Mouse (Mus musculus) forebrain, postnatal 0 days (tissue): ENCODE data around the gene Efnb3. TPM values are rescaled to one million over a fixed set of nuclear protein-coding genes. Genes with fewer than 3 reads are reported as not detected.

ENCODE experiments used
- ATAC-seq: fragments of 200-750 bp; cut with Nextera tagmentation; 2 replicates; pipeline ENCODE4 v1.8.0; 2017; ENCODE audit warnings: mild to moderate bottlenecking, moderate library complexity
- DNase-seq: peaks from one replicate; pipeline ENCODE4 v3.0.0-alpha.2; 2015
- H3K27ac ChIP-seq: fragments of 300-500 bp; sonication (generic); 2 replicates; pipeline ENCODE4 v1.5.1; 2014; ENCODE audit warnings: low read depth, mild to moderate bottlenecking, antibody characterized with exemption, low read length, moderate library complexity, mixed read lengths
- H3K27me3 ChIP-seq: fragments of 300-500 bp; sonication (generic); 2 replicates; pipeline ENCODE4 v1.6.1; 2014; ENCODE audit warnings: mild to moderate bottlenecking, low read length, mixed read lengths; ENCODE audit not compliant: insufficient read depth
- H3K36me3 ChIP-seq: fragments of 300-500 bp; sonication (generic); 2 replicates; pipeline ENCODE4 v1.6.1; 2014; ENCODE audit warnings: mild to moderate bottlenecking, moderate library complexity; ENCODE audit not compliant: insufficient read depth
- H3K4me1 ChIP-seq: fragments of 300-500 bp; sonication (generic); 2 replicates; pipeline ENCODE4 v1.6.1; 2014; ENCODE audit warnings: antibody characterized with exemption; ENCODE audit not compliant: insufficient read depth
- H3K4me2 ChIP-seq: fragments of 300-500 bp; sonication (generic); 2 replicates; pipeline ENCODE4 v1.6.1; 2014; ENCODE audit warnings: low read depth, mild to moderate bottlenecking, moderate library complexity
- H3K4me3 ChIP-seq: fragments of 300-500 bp; sonication (generic); 2 replicates; pipeline ENCODE4 v1.5.1; 2014; ENCODE audit warnings: low read depth, low read length, mixed read lengths
- H3K9ac ChIP-seq: fragments of 300-500 bp; sonication (generic); 2 replicates; pipeline ENCODE4 v1.6.1; 2014; ENCODE audit warnings: mild to moderate bottlenecking
- H3K9me3 ChIP-seq: fragments of 300-500 bp; sonication (generic); 2 replicates; pipeline ENCODE4 v1.6.1; 2016; ENCODE audit warnings: low read length
- CTCF ChIP-seq: sonication (generic); IDR thresholded peaks from 2 replicates; pipeline ENCODE4 v1.5.1; 2016; ENCODE audit warnings: antibody characterized with exemption, control low read depth, low read depth
- WGBS: fragments of 180-500 bp; shearing (Covaris S2); extraction: QIAGEN DNeasy Blood & Tissue Kit; methylation state at CpG from one replicate; pipeline ENCODE4 v1.1.7; 2014; 5-methylcytosine and 5-hydroxymethylcytosine counted together
- microRNA-seq, 2 experiments: library from miRNA; unstranded; fragments of <30 nt; microRNA quantifications; one replicate each; pipeline ENCODE4; 2016
- polyA plus RNA-seq: library from polyadenylated mRNA; unstranded; fragments of >200 nt; fragmentation: Nextera tagmentation; extraction: Ambion mirVana; gene quantifications from 2 replicates; pipeline ENCODE4 v1.2.1, GENCODE M21; 2015
- total RNA-seq: library from RNA; depleted of rRNA; stranded (reverse); fragments of >200 nt; gene quantifications from 2 replicates; pipeline ENCODE4 v1.2.3, GENCODE M21; 2014; rRNA removed

Efnb3 gene
- total and polyA plus RNA-seq, 2 experiments from 2014 or later = 171 to 184 TPM

GRCm38 (mm10) chr11:69516661-69517060, 43.3 kb downstream of the Efnb3 start:
- DNase-seq (no peak), ATAC-seq (no peak)
- H3K4me3 ChIP-seq = no peak overlapping the region
- WGBS = 66% methylated on average over 3 of the region's 3 CpGs
- H3K36me3 ChIP-seq = no peaks in the 10 kb centered on the region
- H3K27ac ChIP-seq = no peak overlapping the region
- H3K9me3 ChIP-seq = no peaks in the 10 kb centered on the region
- H3K9ac ChIP-seq = no peak overlapping the region
- H3K4me2 ChIP-seq = no peak overlapping the region
- no peaks in the 10 kb centered on the region for H3K4me1 ChIP-seq
- H3K27me3 ChIP-seq = no peaks in the 10 kb centered on the region
- TF ChIP-seq CTCF = no peak

DNA sequence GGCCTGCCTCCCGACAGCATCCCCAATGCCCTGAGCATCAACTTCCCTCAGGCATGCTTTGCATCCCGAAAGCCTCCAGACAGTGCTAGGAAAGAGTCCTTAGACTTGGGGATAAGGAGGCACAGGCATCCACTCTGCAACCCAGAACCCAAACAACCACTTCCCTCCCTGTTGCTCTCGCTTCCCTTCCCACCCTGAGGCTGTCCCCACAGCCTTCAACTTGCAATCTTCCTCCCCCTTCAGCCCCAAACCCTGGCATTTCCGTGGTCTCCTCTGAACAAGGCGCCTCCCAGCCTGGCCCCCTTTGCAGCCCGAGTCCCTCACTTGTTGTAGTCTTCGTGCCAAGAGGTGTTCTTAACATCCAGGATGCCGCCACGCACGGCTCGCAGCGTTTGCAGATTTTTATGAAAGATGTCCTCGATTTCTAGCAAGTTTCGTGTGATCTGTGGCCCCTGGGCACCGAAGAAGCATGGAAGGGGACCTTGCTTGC, 43.8 kb downstream of the Efnb3 start:
- ATAC-seq = no peak
- TF ChIP-seq CTCF = no peak
- no peaks in the 10 kb centered on the region for H3K9me3 ChIP-seq
- no peaks in the 10 kb centered on the region for H3K4me1 ChIP-seq
- no peak overlapping the region for H3K9ac ChIP-seq
- WGBS = 72% methylated on average over 15 of the region's 15 CpGs
- no peak overlapping the region for H3K4me2 ChIP-seq
- DNase-seq = no peak
- H3K4me3 ChIP-seq = no peak overlapping the region
- H3K27ac ChIP-seq = no peak overlapping the region
- no peaks in the 10 kb centered on the region for H3K36me3 ChIP-seq
- no peaks in the 10 kb centered on the region for H3K27me3 ChIP-seq

DNA sequence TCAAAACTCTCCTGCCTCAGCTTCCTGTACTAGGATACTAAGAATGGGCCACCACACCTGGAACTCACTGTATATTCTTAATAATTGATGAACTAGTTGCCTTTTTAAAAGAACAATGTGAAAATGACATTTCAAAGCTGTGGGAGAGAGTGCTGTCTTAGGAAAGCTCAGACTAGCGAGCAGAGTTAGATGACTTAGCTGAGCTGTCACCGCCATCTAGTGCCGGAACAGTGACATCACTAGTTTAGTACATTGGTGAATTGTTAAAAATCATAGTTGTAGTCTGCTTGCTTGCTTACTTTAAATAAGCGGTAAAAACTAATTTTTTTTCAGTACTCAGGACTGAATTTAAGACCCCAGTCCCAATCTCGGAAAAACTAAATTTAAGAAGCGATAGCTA, 46.2 kb downstream of the Efnb3 start:
- DNase-seq = peak; percentile 84
- 12% methylated on average over 6 of the region's 6 CpGs for WGBS
- Histone ChIP-seq H3K4me3 (no peak overlapping the region), H3K27me3 (no peaks in the 10 kb centered on the region), H3K4me1 (no peaks in the 10 kb centered on the region), H3K4me2 (no peak overlapping the region), H3K9ac (no peak overlapping the region), H3K36me3 (no peaks in the 10 kb centered on the region), H3K9me3 (no peaks in the 10 kb centered on the region), H3K27ac (no peak overlapping the region)
- peak; percentile 85 for TF ChIP-seq CTCF
- peak; percentile 90 for ATAC-seq

DNA sequence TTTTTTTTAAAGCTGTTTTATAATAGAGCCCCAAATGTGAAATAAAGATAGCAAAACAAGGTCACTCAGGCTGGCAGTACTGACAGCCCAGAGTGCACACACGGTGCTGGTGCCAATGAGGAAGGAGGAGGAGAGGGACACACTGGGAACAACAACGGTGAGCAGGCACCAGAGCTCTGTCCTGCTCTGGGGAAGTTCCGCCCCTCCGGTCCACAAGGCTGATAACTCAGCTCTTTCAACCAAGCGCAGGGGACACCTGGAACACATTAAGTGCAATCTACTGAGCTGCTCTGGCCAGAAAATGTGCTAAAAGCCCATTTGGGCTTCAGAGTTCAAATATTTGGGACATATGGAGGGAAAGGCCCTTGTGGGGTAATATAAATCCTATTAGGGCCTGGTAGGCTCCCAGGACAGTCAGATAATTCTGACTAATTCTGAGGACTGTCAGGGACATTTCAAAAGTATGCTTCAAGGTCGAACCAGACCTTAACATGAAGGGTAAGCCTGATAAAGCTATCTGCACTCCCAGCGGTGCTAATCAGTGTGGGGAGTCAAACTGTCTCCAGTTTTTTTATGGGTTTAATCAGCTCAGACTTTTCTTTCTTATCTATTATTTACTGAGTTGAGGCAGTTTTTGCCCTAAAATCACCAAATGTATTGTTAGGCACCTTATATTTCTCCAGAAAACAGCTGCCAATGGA, 49.1 kb downstream of the Efnb3 start:
- no peaks in the 10 kb centered on the region for H3K9me3 ChIP-seq
- 66% methylated on average over 7 of the region's 7 CpGs for WGBS
- no peak overlapping the region for H3K4me3 ChIP-seq
- H3K27ac ChIP-seq = no peak overlapping the region
- ATAC-seq (no peak), DNase-seq (no peak)
- no peak overlapping the region for H3K9ac ChIP-seq
- H3K4me2 ChIP-seq = no peak overlapping the region
- H3K27me3 ChIP-seq = no peaks in the 10 kb centered on the region
- TF ChIP-seq CTCF = no peak
- H3K4me1 ChIP-seq = no peaks in the 10 kb centered on the region
- no peaks in the 10 kb centered on the region for H3K36me3 ChIP-seq

Small RNAs within 50 kb of the gene (microRNA-seq; reads per million reads assigned to microRNA genes)
- 0 reads per million in 2 experiments for gene Gm27493

Other genes starting within 250 kb of the Efnb3 start
- 20.5 and 35.7 TPM in 2 replicates for gene Cntrob, start 236.4 kb downstream of the Efnb3 start, total RNA-seq
- 12.1 and 13.0 TPM in 2 replicates for gene Cntrob, start 236.4 kb downstream of the Efnb3 start, polyA plus RNA-seq
- gene Trappc1, start 236.2 kb downstream of the Efnb3 start, total RNA-seq = 124 and 133 TPM in 2 replicates
- gene Trappc1, start 236.2 kb downstream of the Efnb3 start, polyA plus RNA-seq = 149 and 178 TPM in 2 replicates
- gene Kcnab3, start 233.9 kb downstream of the Efnb3 start, total RNA-seq = 5.5 and 5.8 TPM in 2 replicates
- gene Kcnab3, start 233.9 kb downstream of the Efnb3 start, polyA plus RNA-seq = 4.2 and 4.4 TPM in 2 replicates
- 190 and 225 TPM in 2 replicates for gene Rnf227, start 219.7 kb downstream of the Efnb3 start, total RNA-seq
- 200 and 231 TPM in 2 replicates for gene Rnf227, start 219.7 kb downstream of the Efnb3 start, polyA plus RNA-seq
- 356 and 381 TPM in 2 replicates for gene Chd3, start 190.8 kb downstream of the Efnb3 start, total RNA-seq
- 55.3 and 74.7 TPM in 2 replicates for gene Chd3, start 190.8 kb downstream of the Efnb3 start, polyA plus RNA-seq
- 47.7 and 59.2 TPM in 2 replicates for gene Naa38, start 164.7 kb downstream of the Efnb3 start, total RNA-seq
- 125 and 141 TPM in 2 replicates for gene Naa38, start 164.7 kb downstream of the Efnb3 start, polyA plus RNA-seq
- 21.1 and 28.9 TPM in 2 replicates for gene Cyb5d1, start 164.6 kb downstream of the Efnb3 start, total RNA-seq
- 17.0 and 24.2 TPM in 2 replicates for gene Cyb5d1, start 164.6 kb downstream of the Efnb3 start, polyA plus RNA-seq
- gene Tmem88, start 162.0 kb downstream of the Efnb3 start, total RNA-seq = 2.0 and 2.4 TPM in 2 replicates
- gene Tmem88, start 162.0 kb downstream of the Efnb3 start, polyA plus RNA-seq = 6.8 and 7.7 TPM in 2 replicates
- gene Kdm6b, start 146.5 kb downstream of the Efnb3 start, total RNA-seq = 10.2 and 15.0 TPM in 2 replicates
- 18.1 and 30.2 TPM in 2 replicates for gene Kdm6b, start 146.5 kb downstream of the Efnb3 start, polyA plus RNA-seq
- gene Dnah2, start 11.1 kb downstream of the Efnb3 start, total RNA-seq = 9.5 and 12.3 TPM in 2 replicates
- 1.8 and 3.0 TPM in 2 replicates for gene Dnah2, start 11.1 kb downstream of the Efnb3 start, polyA plus RNA-seq
- gene Wrap53, start 20.1 kb upstream of the Efnb3 start, total RNA-seq = 10.5 and 13.1 TPM in 2 replicates
- 14.6 and 17.3 TPM in 2 replicates for gene Wrap53, start 20.1 kb upstream of the Efnb3 start, polyA plus RNA-seq
- gene Trp53, start 20.2 kb upstream of the Efnb3 start, total RNA-seq = 40.1 and 43.1 TPM in 2 replicates
- 52.4 and 59.8 TPM in 2 replicates for gene Trp53, start 20.2 kb upstream of the Efnb3 start, polyA plus RNA-seq
- gene Atp1b2, start 45.7 kb upstream of the Efnb3 start, total RNA-seq = 38.9 and 74.0 TPM in 2 replicates
- 83.2 and 106 TPM in 2 replicates for gene Atp1b2, start 45.7 kb upstream of the Efnb3 start, polyA plus RNA-seq
- not detected in 2 replicates for gene Shbg, start 57.7 kb upstream of the Efnb3 start, total RNA-seq
- gene Shbg, start 57.7 kb upstream of the Efnb3 start, polyA plus RNA-seq = not detected in 2 replicates
- 8.6 and 18.9 TPM in 2 replicates for gene Sat2, start 61.8 kb upstream of the Efnb3 start, total RNA-seq
- 27.3 and 28.0 TPM in 2 replicates for gene Sat2, start 61.8 kb upstream of the Efnb3 start, polyA plus RNA-seq
- 83.9 and 94.5 TPM in 2 replicates for gene Fxr2, start 72.8 kb upstream of the Efnb3 start, total RNA-seq
- gene Fxr2, start 72.8 kb upstream of the Efnb3 start, polyA plus RNA-seq = 23.1 and 25.2 TPM in 2 replicates
- gene Sox15, start 95.1 kb upstream of the Efnb3 start, total RNA-seq = not detected in 2 replicates
- not detected in 2 replicates for gene Sox15, start 95.1 kb upstream of the Efnb3 start, polyA plus RNA-seq
- gene Mpdu1, start 102.4 kb upstream of the Efnb3 start, total RNA-seq = 158 and 214 TPM in 2 replicates
- 118 and 122 TPM in 2 replicates for gene Mpdu1, start 102.4 kb upstream of the Efnb3 start, polyA plus RNA-seq
- 6.4 and 7.7 TPM in 2 replicates for gene Cd68, start 105.9 kb upstream of the Efnb3 start, total RNA-seq
- gene Cd68, start 105.9 kb upstream of the Efnb3 start, polyA plus RNA-seq = 16.0 and 16.3 TPM in 2 replicates
- gene Eif4a1, start 112.2 kb upstream of the Efnb3 start, total RNA-seq = 1,003 and 1,045 TPM in 2 replicates
- gene Eif4a1, start 112.2 kb upstream of the Efnb3 start, polyA plus RNA-seq = 614 and 772 TPM in 2 replicates
- gene Senp3, start 121.9 kb upstream of the Efnb3 start, total RNA-seq = 79.2 and 82.4 TPM in 2 replicates
- 60.6 and 77.6 TPM in 2 replicates for gene Senp3, start 121.9 kb upstream of the Efnb3 start, polyA plus RNA-seq
- gene Tnfsf13, start 125.6 kb upstream of the Efnb3 start, total RNA-seq = 1.3 TPM in 1 of 2 replicates, not detected in the other
- gene Tnfsf13, start 125.6 kb upstream of the Efnb3 start, polyA plus RNA-seq = 0.48 and 0.61 TPM in 2 replicates
- 3.3 and 6.7 TPM in 2 replicates for gene Tnfsf12, start 135.6 kb upstream of the Efnb3 start, total RNA-seq
- 4.3 and 7.4 TPM in 2 replicates for gene Tnfsf12, start 135.6 kb upstream of the Efnb3 start, polyA plus RNA-seq
- gene Tnfsfm13, start 135.9 kb upstream of the Efnb3 start, total RNA-seq = 0.95 and 4.4 TPM in 2 replicates
- 1.4 and 2.1 TPM in 2 replicates for gene Tnfsfm13, start 135.9 kb upstream of the Efnb3 start, polyA plus RNA-seq
- gene Polr2a, start 198.4 kb upstream of the Efnb3 start, total RNA-seq = 11.1 and 20.5 TPM in 2 replicates
- 9.1 and 10.0 TPM in 2 replicates for gene Polr2a, start 198.4 kb upstream of the Efnb3 start, polyA plus RNA-seq
- gene Slc35g3, start 201.8 kb upstream of the Efnb3 start, total RNA-seq = not detected in 2 replicates
- gene Slc35g3, start 201.8 kb upstream of the Efnb3 start, polyA plus RNA-seq = 0.21 TPM in 1 of 2 replicates, not detected in the other
- 20.3 and 22.9 TPM in 2 replicates for gene Zbtb4, start 205.7 kb upstream of the Efnb3 start, total RNA-seq
- 2.1 and 2.7 TPM in 2 replicates for gene Zbtb4, start 205.7 kb upstream of the Efnb3 start, polyA plus RNA-seq
- gene Chrnb1, start 235.7 kb upstream of the Efnb3 start, total RNA-seq = 0.33 and 3.8 TPM in 2 replicates
- gene Chrnb1, start 235.7 kb upstream of the Efnb3 start, polyA plus RNA-seq = 0.69 and 1.2 TPM in 2 replicates
- gene Fgf11, start 241.7 kb upstream of the Efnb3 start, total RNA-seq = 10.1 and 15.9 TPM in 2 replicates
- 1.6 and 3.1 TPM in 2 replicates for gene Fgf11, start 241.7 kb upstream of the Efnb3 start, polyA plus RNA-seq
- 0.23 and 0.76 TPM in 2 replicates for gene Tmem102, start 245.4 kb upstream of the Efnb3 start, total RNA-seq
- gene Tmem102, start 245.4 kb upstream of the Efnb3 start, polyA plus RNA-seq = 0.74 and 1.2 TPM in 2 replicates